ENCODE assay signal across 8 mouse cellular contexts in genomic region chr17:26244101-26244841, GRCm38 (mm10). TPM values are rescaled to one million over a fixed set of nuclear protein-coding genes. Genes with fewer than 3 reads are reported as not detected.
DNase-seq lines count a peak whose midpoint lies in the region; ATAC-seq and TF ChIP-seq lines count a peak whose summit lies in the region.

Fam234a (minus strand) TSS chr17:26244242.

- H3K4me2 ChIP-seq in lung, embryonic 14.5 days = peak within 1 kb of the TSS; percentile 79

- no peaks in the 10 kb centered on the region for H3K9me3 ChIP-seq in lung, embryonic 14.5 days (ENCODE audit: low read depth, low read length)

- H3K27ac ChIP-seq in lung, embryonic 14.5 days (ENCODE audit: low read depth) = peak within 1 kb of the TSS; percentile 78

- DNase-seq in Muller cell, postnatal 12 days (ENCODE audit: inconsistent ontology term) = peak; percentile 98
- peak; percentile 95 for DNase-seq in cerebellum, adult 9-10 months
- peak; percentile 88 to 93 for DNase-seq in layer of hippocampus, adult 8-10 months (ENCODE audit: low spot score in 2 of 2)
- DNase-seq in lung, embryonic 14.5 days = peak; percentile 98
- peak; percentile 79 to 86 for DNase-seq in thymus, adult 18-20 months

- peak within 1 kb of the TSS; percentile 74 for H3K4me3 ChIP-seq in lung, embryonic 14.5 days (ENCODE audit: low read depth, low read length)

- ATAC-seq in frontal cortex, adult (ENCODE audit: low TSS enrichment) = peak; percentile 95
- peak; percentile 92 to 96 for ATAC-seq in hematopoietic stem cell, adult 5-6 weeks (replicated peaks in 1 of 2; ENCODE audit: insufficient read depth in 1 of 2, low FRiP score in 2 of 2, low TSS enrichment in 1 of 2, low read depth in 1 of 2, poor library complexity in 2 of 2, severe bottlenecking in 2 of 2)
- ATAC-seq in lung, embryonic 14.5 days (ENCODE audit: insufficient read depth) = peak; percentile 96
- ATAC-seq in neutrophil, adult 5-6 weeks (ENCODE audit: extremely low read depth, insufficient number of reproducible peaks, low FRiP score, poor library complexity, severe bottlenecking) = peak; percentile 96

- 0 out of 2 replicates have a peak, but pooled peaks cover 3% of the 10 kb centered on the region for H3K4me1 ChIP-seq in lung, embryonic 14.5 days (ENCODE audit: insufficient read depth)

- no peaks in the 10 kb centered on the region for H3K27me3 ChIP-seq in lung, embryonic 14.5 days (ENCODE audit: insufficient read depth, low read length)

- WGBS in lung, embryonic 14.5 days = 6% methylated on average over 31 of the region's 33 CpGs

- H3K9ac ChIP-seq in lung, embryonic 14.5 days = peak within 1 kb of the TSS; percentile 68

- H3K36me3 ChIP-seq in lung, embryonic 14.5 days (ENCODE audit: insufficient read depth) = no peaks in the 10 kb centered on the region

- no peak for TF ChIP-seq CTCF in lung, embryonic 14.5 days (IDR thresholded peaks at IDR 0.05; ENCODE audit: low read depth)

RNA-seq across cellular contexts. Expression of gene Fam234a, which starts in this region (rescaled TPM):
- total RNA-seq in hematopoietic stem cell, adult 5-6 weeks (2017) = 9.1 and 9.5 TPM in 2 replicates
- total RNA-seq in layer of hippocampus, adult 8-10 months (2022) = 10 to 100 TPM; 19.4 to 25.6 (median 21.6) TPM
- polyA plus RNA-seq in lung, embryonic 14.5 days (2014; fragmentation: Nextera tagmentation; extraction: Ambion mirVana) = 36.3 and 39.4 TPM in 2 replicates
- 17.6 and 18.3 TPM in 2 replicates for total RNA-seq in neutrophil, adult 5-6 weeks (2017)

Comparison
In these comparisons a context has a peak if more than half of its experiments do, and no peak if none do; other contexts are left out.
1. Peak in every context shown above with its lines: DNase-seq, ATAC-seq, H3K4me3 ChIP-seq and H3K27ac ChIP-seq.